Mouse (Mus musculus) heart, adult 2 months (tissue): ENCODE data around the gene Map2.

Experiments used
- CTCF ChIP-seq: fragments of 200-600 bp; IDR thresholded peaks from 2 replicates; pipeline ENCODE4 v1.8.1; 2022; ENCODE audit warnings: antibody characterized with exemption, mild to moderate bottlenecking, moderate library complexity
- POLR2A ChIP-seq: fragments of 200-500 bp; IDR thresholded peaks from 2 replicates; pipeline ENCODE4 v1.6.1; 2011; ENCODE audit warnings: mild to moderate bottlenecking, low read depth, low read length, control low read depth; ENCODE audit not compliant: insufficient read depth

GRCm38 (mm10) chr1:66449471-66449870, 274.4 kb downstream of the Map2 start:
- TF ChIP-seq CTCF (no peak), POLR2A (no peak)
